Mouse (Mus musculus) urinary bladder, postnatal 25 days (tissue): ENCODE data around the gene Myh8.

Experiments used
- DNase-seq: peaks from one replicate; pipeline ENCODE4 v3.0.0; 2022; ENCODE audit warnings: low spot score

The Myh8 gene

DNA sequence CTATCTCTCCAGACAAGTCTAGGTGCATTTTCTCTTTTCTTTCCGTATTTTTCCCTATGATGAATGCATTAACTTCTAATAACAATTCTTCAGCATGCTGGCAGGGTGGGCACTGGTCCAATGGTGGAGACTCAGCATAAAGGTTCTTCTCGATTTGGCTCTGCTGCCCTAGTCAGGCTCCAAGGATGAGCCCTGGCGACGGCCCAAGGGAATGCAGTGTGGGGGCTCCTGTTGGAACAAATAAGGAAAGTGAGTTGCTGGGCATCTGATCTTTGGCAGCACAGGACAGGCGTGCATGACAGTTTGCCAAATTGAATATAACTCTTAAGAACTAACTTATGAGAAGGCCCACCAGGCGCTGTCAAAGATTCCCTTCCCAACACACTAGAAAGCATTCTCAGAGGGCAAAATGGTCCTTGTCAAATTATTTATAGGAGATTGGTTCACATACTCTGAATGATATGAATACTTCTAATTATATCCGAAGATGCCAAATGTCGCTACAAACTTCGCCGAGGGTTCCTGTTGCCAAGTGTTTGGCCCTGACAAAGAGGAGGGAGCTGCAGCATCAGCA lies at the start of gene Myh8:
Myh8 (plus strand) TSS at position 524 of the 574 bp plus-strand sequence.
- no peak for DNase-seq

DNA sequence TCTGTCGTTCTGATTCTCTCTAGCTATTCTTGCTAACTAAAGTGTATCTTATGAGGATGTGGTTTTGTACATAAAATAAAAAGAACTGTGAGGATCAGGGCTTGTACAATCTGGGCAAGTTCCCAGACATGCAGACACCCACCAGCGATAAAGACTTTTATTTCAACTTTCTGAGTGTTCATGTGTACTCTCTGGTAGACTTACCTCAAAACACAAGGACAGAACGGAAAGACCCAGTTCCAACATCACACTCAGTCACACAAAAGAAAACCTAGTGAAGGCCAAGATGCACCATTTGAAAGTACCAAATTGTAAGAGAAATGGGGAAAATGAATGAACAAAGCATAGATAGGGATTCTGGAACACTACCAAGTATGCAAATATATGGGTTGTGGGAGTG lies 48.2 kb upstream of the Myh8 start:
- no peak for DNase-seq

DNA sequence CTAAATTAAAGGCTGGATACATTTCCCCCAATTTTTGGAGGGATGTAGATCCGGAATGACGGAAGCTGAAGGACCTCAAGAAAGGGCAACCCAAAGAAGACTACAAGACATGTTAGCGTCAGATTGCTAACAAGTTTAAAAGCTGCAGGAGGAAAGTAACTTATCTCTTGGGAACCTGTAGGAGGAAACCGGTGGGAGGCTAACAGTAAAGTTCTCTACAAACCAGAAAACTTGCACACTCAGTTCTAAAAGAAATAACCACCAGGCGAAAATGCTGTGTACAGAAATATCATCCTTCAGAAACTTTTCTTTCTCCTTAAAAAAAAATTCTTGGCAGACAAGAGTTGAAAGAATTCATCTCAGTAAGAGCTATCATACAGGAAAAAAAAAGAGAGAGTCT lies 47.8 kb upstream of the Myh8 start:
- DNase-seq: no peak

DNA sequence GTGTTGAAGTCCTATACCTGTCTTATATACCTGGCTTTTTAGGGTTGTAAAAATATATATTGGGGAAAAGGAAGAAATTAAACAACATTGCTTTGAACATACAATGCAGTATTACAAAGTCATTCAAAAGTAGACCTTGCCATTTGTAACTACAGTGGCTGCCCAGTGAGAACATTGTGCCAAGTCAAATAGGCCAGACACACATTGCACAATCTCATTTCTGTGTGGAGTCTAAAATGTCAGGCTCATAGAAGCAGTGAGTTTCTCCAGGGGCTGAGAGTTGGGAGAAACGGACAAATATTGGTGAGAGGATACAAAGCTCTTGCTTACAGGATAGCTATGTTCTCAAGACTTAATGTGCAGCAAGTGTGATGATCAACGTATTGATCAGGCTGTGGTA lies 47.0 kb upstream of the Myh8 start:
- no peak for DNase-seq

DNA sequence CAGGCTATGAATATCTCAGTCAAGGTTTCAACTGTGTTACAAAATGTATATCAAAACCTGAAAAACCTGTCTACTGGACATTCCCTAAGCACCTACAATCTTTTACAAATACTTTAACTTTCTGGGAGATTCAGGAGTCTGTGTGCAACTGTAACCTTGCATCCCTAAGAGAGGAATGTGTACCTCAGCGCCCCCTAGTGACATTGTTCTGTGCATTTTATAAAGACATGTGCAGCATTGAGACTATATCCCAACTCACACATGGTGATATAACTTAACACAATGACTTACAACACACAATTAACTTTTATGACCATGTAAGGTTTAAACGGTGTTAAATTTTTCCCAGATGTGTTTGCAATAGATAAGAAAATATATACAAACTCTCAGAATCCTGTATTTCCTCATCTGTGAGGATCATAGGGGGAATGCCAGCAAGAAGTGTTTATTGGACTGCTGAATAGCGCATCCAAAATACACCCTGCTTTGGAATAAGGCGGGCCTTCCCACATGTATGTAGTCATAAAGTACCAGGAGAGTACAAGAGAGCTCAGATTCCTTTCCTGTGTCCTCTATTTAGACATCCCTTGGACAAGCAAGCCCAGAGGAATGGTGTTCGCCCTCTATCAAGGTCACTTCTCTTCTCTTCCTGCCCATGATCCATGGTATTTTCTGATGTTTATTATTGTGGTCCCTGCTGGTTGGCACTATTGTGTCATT lies 41.1 kb upstream of the Myh8 start:
- DNase-seq: peak; percentile 38

DNA sequence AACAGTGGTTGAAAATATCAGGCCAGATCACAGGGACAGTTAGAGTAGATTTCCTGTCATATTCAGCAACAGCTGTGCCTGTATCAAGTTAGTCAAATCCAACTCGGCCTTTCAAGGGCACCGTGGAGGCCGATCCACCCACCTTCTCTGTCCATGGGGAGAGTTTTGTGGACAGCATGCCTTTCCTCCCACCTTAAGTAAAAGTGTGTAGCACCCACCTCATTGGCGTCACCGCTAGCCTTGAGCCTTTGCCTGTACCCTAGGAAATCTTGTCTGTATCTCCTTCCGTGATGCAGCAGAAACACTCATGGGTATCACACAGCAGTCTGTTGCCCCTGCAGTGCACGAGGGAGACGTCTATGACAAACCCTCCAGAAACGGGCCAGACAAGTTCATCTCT lies 40.1 kb upstream of the Myh8 start:
- DNase-seq: no peak

DNA sequence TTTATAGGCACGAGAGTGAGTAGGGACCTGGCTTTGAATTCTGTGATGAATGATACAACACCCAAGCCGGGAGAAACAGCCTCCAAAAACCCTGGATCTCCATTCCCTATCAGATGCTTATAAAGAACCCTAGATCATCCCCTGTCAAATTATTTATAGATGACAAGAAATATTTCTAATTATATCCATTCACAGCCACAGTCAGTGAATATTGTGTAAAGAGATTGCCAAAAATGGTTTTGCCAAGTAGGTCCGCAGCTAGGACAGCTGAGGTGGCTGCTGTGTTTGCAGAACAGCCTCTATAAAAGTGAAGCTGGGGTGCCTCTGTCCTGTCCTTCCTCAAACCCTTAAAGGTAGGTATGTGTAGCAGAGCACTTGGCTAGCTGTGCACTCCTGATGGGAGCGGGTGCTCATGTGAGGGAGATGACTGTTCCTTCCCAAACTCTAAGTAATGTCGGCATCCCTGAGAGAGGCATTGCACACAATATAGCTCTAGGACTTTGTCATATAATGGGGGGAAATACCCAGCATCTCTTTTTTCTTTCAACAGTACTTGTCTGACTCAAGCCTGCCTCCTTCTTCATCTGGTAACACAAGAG lies 39.3 kb upstream of the Myh8 start, which contains the start of gene Myh4:
Myh4 (plus strand) TSS at position 549 of the 599 bp plus-strand sequence.
- no peak for DNase-seq

DNA sequence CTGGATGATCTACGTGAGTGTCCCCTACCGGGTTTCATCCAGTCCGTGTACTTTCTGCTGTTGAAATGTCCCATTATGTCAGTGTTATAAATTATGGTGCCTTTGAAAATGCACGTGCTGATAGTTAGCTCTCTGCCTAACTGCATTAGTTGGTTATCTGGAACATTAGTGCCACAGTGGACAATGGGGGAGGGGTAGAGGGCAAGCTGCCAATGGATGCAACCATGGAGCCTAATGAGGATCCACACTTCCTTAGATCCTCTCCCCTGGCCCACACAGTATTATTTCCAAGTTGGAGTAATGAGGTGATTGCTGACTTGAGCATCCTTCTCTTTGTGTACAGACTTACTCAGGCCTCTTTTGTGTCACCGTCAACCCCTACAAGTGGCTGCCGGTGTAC lies 35.9 kb upstream of the Myh8 start:
- no peak for DNase-seq

DNA sequence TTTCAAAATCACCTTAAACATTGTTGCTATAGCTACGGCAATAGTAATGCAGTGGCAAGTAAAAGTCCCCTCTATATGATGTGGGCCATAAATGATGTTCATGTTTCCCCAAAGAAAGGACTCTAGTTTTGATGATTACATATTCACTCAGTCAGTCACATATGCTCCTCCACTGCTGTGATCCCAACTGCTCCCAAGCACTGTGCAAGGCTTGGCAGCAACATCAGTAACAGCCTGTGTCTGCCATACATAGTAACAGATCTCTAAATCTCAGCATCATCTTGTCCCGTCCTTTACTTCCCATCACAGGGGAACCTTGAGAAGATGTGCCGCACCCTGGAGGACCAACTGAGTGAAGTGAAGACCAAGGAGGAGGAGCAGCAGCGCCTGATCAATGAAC lies 23.2 kb upstream of the Myh8 start:
- no peak for DNase-seq

DNA sequence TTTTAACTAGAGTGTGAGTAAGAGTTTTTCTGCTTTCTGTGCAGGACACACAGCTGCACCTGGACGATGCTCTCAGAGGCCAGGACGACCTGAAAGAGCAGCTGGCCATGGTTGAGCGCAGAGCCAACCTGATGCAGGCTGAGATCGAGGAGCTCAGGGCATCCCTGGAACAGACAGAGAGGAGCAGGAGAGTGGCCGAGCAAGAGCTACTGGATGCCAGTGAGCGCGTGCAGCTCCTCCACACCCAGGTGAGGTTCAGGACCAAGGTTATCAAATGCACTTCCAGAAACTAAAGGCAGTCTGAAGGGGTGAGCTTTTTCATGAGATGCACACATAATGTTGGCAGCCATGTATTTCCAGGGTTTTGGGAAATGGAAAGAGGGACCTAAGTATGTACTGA lies 19.9 kb upstream of the Myh8 start:
- DNase-seq: no peak

DNA sequence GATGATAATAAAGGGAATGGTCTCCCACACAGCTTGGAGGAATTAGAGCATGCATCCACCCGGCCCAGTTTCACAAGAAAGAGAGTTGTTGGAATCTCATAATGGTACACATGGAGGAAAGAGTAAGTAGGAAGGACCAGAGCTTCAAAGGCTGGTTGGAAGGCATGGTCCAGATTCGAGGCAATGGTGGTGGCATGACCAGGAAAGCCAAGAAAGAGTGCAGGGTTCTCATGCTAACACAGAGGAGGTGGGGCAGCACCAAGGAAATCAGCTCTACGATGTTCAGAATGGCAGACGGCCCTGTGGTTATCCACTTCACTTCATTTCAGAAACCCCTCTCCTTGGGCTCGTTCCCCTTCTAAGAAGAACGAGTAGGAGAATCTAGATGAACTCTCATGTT lies 16.0 kb upstream of the Myh8 start:
- DNase-seq: no peak

DNA sequence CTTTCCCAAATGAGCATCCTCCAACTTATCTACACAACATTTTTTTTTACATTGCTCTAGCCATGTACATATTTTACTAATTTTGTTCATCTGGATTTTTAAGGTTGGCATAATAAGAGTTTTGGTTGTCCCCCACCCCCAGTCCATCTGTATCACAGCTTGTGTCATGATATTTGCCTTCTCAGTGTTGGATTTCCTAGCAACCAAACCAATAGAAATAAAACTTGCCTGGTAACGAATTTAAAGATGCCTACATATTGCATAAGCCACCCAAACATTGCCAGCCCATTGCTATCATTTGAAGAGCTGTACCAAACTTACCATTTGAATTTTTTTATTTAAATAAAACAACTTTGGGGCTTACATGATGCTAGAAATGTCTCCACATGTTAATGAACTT lies 16.5 kb downstream of the Myh8 start:
- DNase-seq: no peak

DNA sequence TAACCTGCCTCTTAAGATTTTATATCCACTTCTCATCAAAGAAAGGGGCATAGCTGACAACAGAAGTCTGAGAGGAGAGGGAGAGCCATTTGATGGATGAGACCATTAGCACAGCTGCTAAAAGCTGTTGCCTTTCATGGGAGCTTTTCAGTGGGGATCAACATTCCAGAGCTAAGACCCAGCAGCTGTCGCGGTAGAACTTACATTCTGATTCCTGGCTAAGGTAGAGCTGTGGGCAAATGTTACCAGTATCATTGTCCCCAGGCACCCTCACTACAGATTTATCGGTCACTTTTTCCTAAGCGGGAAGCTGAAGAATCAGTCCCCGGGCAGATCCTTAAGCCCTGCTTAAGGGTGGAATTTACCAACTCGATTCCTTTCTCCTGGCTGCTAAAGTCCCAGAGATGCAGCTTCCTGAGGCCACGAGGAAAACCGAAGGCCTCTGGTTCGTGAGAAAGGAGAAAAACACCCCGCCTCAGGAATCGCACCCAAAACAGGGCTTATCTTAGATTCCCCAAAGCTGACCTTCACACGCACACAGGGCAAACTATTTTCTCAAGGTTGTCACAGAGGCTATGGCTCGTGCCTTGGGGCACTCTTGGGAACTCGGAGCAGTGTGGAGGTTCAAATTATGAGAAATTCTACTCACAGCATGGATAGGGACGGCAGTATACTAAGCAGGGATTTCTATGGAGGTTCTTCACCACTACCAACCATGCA lies 37.0 kb downstream of the Myh8 start:
- DNase-seq: no peak

DNA sequence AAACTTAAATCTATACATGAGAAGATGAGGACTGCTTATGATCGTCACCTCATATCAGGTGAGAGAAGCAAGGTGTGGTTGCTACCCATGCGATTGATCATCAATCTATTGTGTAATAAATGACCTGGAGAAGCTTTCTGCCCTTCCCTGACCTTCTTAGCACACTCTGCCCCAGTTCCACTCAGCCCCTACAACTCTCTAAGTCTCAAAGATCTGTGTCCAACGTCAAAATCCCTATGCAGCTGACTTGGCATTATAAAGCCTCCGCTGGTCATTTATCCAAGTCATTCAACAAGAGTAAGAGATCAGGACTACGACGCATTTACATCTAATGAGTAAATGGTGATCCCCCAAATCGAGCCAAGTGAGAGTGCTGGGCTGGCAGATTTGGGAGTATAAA lies 44.4 kb downstream of the Myh8 start, which contains the start of gene Myh13:
Myh13 (plus strand) TSS at position 301 of the 400 bp plus-strand sequence.
- no peak for DNase-seq

DNA sequence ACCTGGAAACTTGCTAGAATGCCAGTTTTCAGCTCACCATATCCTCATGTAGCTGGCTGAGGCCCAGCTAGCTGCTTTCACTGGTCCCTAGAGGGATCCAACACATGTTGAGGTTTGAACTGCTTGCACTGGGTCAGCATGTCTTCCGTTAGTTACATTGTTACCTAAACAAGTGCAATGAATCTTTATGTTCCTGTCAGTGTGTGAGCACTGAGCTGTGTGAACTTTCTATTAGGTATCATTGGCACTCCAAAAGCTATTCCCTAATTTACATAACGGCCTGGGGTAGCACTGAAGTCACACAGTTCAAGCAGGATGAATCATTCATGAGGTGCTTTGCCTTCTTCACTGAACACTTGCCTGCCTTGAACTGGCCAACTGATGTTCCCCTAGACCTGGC lies 49.6 kb downstream of the Myh8 start:
- DNase-seq: no peak

DNA sequence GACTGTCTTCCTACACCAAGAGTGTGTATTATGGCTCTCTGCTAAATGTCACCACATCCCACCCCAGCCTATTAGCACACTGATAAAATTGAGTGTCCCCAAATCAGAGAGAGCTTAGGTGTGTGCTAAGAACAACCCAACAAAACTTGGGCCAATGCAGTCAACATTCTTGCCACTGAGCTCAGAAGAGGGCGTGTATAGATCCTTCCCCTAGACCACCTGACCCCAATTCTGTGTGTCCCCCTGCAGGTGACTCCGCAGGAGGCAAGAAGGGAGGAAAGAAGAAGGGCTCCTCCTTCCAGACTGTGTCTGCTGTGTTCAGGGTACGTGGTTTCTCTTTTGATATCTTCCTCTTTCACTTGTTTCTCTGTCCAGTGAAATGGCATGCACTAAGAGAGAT lies 67.6 kb downstream of the Myh8 start:
- DNase-seq: no peak

DNA sequence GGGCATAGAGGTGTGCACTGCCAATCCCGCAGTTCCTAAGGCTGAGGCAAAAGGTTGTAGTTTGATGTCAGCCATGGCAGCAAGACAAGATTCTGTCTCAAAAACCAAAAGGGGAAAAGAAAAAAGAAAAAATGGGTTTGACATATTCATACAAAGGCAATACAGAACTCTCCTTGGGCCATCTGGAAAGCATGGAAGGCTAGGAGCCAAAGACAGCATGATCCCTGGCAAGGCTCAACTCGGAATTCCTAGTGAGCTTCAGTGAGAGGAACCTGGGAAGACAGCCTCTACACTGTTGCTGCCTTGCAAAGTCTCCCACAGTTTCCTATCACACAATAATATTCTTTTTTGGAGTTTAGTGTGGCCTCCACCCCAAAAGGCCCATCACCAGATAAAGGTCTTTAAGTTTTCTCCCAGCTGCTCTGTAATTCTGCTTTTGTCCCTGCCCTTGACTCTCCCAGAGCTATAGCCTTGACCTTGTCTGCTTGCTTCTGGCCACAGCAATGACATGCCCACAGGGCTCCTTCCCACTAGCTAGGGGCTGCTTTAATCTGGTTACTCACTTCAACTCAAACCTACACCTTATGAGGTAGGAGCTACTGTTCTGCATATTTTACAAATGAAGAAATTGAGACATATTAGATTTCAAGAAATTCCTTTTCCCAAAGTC lies 68.4 kb downstream of the Myh8 start:
- DNase-seq: no peak

DNA sequence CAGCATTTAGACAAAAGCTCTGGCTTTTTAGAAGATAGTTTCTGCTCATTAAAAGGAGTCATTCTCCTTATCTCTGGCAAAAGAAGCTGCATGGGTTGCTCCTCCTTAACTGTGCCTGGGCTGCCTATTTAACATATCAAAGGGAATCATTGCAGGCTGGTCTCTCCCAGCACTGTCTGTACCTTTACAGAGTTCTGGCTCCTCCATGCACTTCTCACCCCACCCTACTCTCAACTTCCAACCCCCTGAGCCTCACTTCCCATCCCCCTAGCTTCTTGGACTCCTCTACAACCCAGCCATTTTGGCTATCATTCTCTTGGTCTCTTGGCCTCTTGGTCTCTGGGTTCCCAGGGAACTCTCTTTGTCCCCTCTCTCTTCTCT lies 68.9 kb downstream of the Myh8 start:
- no peak for DNase-seq

DNA sequence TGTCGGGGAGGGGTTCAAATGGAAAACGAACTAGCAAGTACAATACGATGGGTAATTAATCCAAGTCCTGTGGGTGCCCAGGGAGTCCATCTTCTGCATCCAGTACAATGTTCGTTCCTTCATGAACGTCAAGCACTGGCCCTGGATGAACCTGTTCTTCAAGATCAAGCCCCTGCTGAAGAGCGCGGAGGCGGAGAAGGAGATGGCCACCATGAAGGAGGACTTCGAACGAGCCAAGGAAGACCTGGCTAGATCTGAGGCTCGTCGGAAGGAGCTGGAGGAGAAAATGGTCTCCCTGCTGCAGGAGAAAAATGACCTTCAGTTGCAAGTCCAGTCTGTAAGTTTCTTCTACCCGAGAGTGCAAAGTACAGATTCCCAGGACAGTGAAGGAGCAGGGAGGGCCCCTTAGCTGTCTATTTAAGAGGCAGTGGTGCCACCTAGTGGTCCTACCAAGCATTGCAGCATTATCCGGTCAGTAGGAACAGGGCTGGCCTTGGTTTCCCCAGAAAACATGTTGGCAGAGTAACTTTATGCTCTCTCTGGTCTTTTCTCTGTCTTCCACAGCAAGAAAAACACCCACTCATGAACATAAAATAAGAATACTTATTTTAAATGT lies 73.3 kb downstream of the Myh8 start:
- peak; percentile 70 for DNase-seq

DNA sequence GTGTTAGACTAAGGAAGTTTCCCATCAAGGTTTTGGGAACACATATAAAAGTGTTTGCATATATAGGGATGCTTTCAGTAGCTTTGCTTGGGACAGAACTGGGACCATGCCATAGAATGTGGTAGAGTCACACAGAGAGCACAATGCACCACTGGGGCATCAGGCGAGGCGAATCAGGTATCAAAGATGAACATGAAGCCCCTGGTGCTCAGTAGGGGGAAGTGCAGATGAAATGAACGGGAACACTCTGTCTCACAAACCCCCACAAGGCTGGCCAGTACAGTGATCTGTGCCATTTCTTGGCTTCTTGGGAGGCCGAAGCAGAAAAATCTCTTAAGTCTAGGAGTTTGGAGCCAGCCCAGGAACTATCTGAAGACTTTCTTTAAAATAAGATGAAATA lies 76.1 kb downstream of the Myh8 start:
- no peak for DNase-seq

DNA sequence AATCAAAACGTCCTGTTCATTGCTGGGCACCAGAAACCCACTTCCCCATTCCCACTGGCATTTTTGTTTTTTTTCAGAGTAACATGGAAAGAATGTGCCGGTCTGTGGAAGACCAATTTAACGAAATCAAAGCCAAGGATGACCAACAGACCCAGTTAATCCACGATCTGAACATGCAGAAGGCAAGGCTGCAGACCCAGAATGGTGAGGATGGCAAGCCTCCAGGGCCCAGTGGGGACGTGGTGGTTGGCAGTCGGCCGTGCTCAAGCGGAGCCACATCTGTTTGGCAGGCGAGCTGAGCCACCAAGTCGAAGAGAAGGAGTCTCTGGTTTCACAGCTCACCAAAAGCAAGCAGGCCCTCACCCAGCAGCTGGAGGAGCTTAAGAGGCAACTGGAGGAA lies 81.1 kb downstream of the Myh8 start:
- no peak for DNase-seq
